Mouse (Mus musculus) effector memory CD4-positive, alpha-beta T cell, adult 7 months (primary cell): Measurements from ENCODE around the gene Cacna1b. TPM values are rescaled to one million over a fixed set of nuclear protein-coding genes. Genes with fewer than 3 reads are reported as not detected.

Experiments
- polyA plus RNA-seq: library from polyadenylated mRNA; unstranded; fragments of 100-300 nt; shearing (Covaris generic); gene quantifications from one replicate; pipeline ENCODE4 v1.2.1, GENCODE M21; 2017

The Cacna1b gene
- 0.06 TPM for polyA plus RNA-seq

DNA sequence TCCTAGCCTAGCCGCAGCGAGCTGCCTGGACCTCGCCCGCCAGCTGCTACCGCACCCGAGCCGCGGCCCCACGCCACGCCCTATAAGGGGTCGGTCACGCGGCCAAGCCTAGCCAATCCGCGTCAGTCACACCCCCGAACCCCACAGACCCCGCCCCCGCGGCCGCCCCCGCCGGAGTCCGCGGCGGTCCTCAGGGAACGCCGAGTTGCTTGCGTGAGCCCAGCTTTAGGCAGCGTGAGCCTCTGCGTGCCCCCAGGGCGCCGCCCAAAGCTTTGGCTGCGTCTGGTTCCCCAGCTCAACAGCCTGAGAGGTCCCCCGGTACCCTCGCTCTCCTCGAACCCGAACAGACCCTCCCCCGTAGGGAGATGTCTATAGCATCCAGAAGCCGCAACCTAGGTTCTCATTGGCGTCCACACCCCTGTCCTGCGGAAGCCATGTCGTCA, at the start of gene Cacna1b:
TSS of gene Cacna1b (minus strand) at position 38 of the 443 bp plus-strand sequence.

Other genes starting within 250 kb of the Cacna1b start
- 41.2 TPM for gene Ehmt1, start 156.5 kb upstream of the Cacna1b start, polyA plus RNA-seq
- 173 TPM for gene Arrdc1, start 172.1 kb upstream of the Cacna1b start, polyA plus RNA-seq
- gene Zmynd19, start 186.6 kb upstream of the Cacna1b start, polyA plus RNA-seq = 16.1 TPM
- 13.5 TPM for gene Dph7, start 199.2 kb upstream of the Cacna1b start, polyA plus RNA-seq
- gene Mrpl41, start 211.9 kb upstream of the Cacna1b start, polyA plus RNA-seq = 74.5 TPM
- 77.5 TPM for gene Pnpla7, start 212.9 kb upstream of the Cacna1b start, polyA plus RNA-seq